Mouse (Mus musculus): ENCODE measurements around the gene Hmgcl. TPM values are rescaled to one million over a fixed set of nuclear protein-coding genes. Genes with fewer than 3 reads are reported as not detected.

Gene Hmgcl
- polyA plus RNA-seq, 1 experiment: 31.8 TPM

DNA sequence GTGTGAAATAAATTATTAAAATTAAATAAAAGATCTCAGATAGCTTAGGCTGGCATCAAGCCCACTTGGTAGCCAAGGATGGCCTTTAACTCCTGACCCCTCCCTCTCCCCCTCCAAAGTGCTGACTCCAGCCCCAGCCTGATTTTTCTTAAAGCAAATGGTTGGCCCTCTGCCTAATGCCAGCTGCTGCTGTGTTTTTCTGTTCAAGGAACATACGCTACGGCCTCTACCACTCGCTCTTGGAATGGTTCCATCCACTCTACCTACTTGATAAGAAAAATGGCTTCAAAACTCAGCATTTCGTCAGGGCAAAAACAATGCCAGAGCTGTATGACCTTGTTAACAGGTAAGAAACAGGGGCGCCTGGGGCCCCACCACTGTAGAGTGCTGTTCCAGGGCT lies 20.9 kb upstream of the Hmgcl start:
- H3K27me3 ChIP-seq (replicated peaks): no peaks in the 10 kb centered on the region
- TF ChIP-seq FLI1 (IDR thresholded peaks at IDR 0.05; ENCODE audit: low read length) (no peak), GATA1 (IDR thresholded peaks at IDR 0.05; ENCODE audit: borderline replicate concordance, low read length) (no peak)
- peaks cover 20% of the 10 kb centered on the region for H3K4me1 ChIP-seq
- no peaks in the 10 kb centered on the region for H3K9me3 ChIP-seq
- no peak overlapping the region for H3K4me3 ChIP-seq (replicated peaks)
- H3K36me3 ChIP-seq (replicated peaks; ENCODE audit: low read length): peaks cover 76% of the 10 kb centered on the region

GRCm38 (mm10) chr4:135926195-135926808 lies 19.9 kb upstream of the Hmgcl start:
- Histone ChIP-seq H3K4me1 (peaks cover 20% of the 10 kb centered on the region), H3K4me3 (replicated peaks) (no peak overlapping the region), H3K9me3 (no peaks in the 10 kb centered on the region), H3K36me3 (replicated peaks; ENCODE audit: low read length) (peaks cover 86% of the 10 kb centered on the region), H3K27me3 (replicated peaks) (no peaks in the 10 kb centered on the region)
- TF ChIP-seq GATA1 (IDR thresholded peaks at IDR 0.05; ENCODE audit: borderline replicate concordance, low read length) (no peak), FLI1 (IDR thresholded peaks at IDR 0.05; ENCODE audit: low read length) (no peak)

DNA sequence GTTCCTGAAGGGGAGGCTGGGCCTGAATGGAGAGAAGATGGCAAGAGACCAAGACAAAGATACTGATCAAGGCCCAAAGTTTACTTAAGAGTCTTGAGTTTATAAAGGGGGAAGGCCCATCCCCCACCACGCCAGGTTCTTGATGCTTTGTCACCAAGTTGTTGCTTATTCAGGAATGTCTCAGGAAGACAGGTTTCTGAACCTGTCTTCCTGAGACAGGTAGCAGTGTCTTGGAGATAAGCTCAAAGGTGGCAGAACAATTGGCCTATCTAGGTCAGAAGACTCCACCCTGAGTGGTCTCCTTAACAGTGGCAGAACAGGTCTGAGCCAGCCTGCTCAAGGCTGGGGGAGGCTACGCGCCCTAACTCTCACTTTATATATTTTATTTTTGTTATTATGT lies 19.4 kb upstream of the Hmgcl start:
- no peak for TF ChIP-seq GATA1 (IDR thresholded peaks at IDR 0.05; ENCODE audit: borderline replicate concordance, low read length)
- Histone ChIP-seq H3K9me3 (no peaks in the 10 kb centered on the region), H3K27me3 (replicated peaks) (no peaks in the 10 kb centered on the region), H3K36me3 (replicated peaks; ENCODE audit: low read length) (peaks cover 91% of the 10 kb centered on the region), H3K4me3 (replicated peaks) (no peak overlapping the region), H3K4me1 (peaks cover 17% of the 10 kb centered on the region)

- Histone ChIP-seq H3K27me3 (replicated peaks) (no peaks in the 10 kb centered on the region), H3K4me1 (peaks cover 6% of the 10 kb centered on the region), H3K4me3 (replicated peaks) (no peak overlapping the region), H3K9me3 (no peaks in the 10 kb centered on the region), H3K36me3 (replicated peaks; ENCODE audit: low read length) (peaks cover 96% of the 10 kb centered on the region)
- TF ChIP-seq FLI1 (IDR thresholded peaks at IDR 0.05; ENCODE audit: low read length) (no peak), GATA1 (IDR thresholded peaks at IDR 0.05; ENCODE audit: borderline replicate concordance, low read length) (no peak)
Observed at GRCm38 (mm10) chr4:135928376-135928775, 17.9 kb upstream of the Hmgcl start.

DNA sequence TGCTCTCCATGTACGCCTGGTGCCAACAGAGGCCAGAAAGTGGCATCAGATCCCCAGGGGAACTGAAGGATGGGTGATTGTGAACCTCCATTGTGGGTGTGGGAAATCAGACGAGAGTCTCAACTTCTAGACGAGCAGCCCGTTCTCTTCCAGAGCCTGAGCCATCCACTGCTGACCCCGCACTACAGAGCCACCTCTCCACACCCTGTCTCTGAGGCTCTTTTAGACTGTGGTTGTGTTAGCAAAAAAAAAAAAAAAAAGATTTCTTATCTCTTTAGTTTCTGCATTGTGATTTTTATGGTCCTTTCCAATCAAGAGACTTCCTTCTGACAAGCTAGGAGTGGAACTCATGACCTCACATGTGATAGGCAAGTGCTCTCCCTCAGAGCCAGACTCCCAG lies 16.8 kb upstream of the Hmgcl start:
- H3K4me1 ChIP-seq: peaks cover 7% of the 10 kb centered on the region

DNA sequence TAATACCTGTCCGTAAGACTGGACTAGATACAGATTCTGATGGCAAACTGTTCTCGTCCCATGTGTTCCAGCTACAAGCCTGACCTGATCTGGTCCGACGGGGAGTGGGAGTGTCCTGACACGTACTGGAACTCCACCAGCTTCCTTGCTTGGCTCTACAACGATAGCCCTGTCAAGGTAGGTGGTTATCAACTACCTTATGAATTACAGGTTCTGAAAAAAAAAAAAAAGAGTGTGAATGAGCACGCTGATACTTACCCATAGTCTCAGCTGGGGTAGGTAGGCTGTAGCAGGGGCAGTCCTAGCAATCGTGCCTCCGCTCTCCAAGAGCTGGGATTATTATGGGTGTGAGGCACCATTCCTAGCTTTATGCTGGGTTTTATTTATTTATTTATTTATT lies 16.4 kb upstream of the Hmgcl start:
- TF ChIP-seq FLI1 (IDR thresholded peaks at IDR 0.05; ENCODE audit: low read length): no peak
- no peak for TF ChIP-seq GATA1 (IDR thresholded peaks at IDR 0.05; ENCODE audit: borderline replicate concordance, low read length)
- peaks cover 8% of the 10 kb centered on the region for H3K4me1 ChIP-seq
- H3K27me3 ChIP-seq (replicated peaks): no peaks in the 10 kb centered on the region
- H3K4me3 ChIP-seq (replicated peaks): no peak overlapping the region
- H3K36me3 ChIP-seq (replicated peaks; ENCODE audit: low read length): peaks cover 97% of the 10 kb centered on the region
- no peaks in the 10 kb centered on the region for H3K9me3 ChIP-seq

More for the DNA sequence above, 16.8 kb upstream of the Hmgcl start:
- H3K36me3 ChIP-seq (replicated peaks; ENCODE audit: low read length): peaks cover 97% of the 10 kb centered on the region
- no peaks in the 10 kb centered on the region for H3K9me3 ChIP-seq
- H3K4me3 ChIP-seq (replicated peaks): no peak overlapping the region
- TF ChIP-seq FLI1 (IDR thresholded peaks at IDR 0.05; ENCODE audit: low read length) (no peak), GATA1 (IDR thresholded peaks at IDR 0.05; ENCODE audit: borderline replicate concordance, low read length) (no peak)
- H3K27me3 ChIP-seq (replicated peaks): no peaks in the 10 kb centered on the region

- H3K4me3 ChIP-seq (replicated peaks): no peak overlapping the region
- H3K36me3 ChIP-seq (replicated peaks; ENCODE audit: low read length): peaks cover 97% of the 10 kb centered on the region
- H3K27me3 ChIP-seq (replicated peaks): no peaks in the 10 kb centered on the region
- no peaks in the 10 kb centered on the region for H3K9me3 ChIP-seq
- TF ChIP-seq GATA1 (IDR thresholded peaks at IDR 0.05; ENCODE audit: borderline replicate concordance, low read length): no peak
- TF ChIP-seq FLI1 (IDR thresholded peaks at IDR 0.05; ENCODE audit: low read length): no peak
- peaks cover 13% of the 10 kb centered on the region for H3K4me1 ChIP-seq
Observed at GRCm38 (mm10) chr4:135930239-135930638, 16.0 kb upstream of the Hmgcl start.

DNA sequence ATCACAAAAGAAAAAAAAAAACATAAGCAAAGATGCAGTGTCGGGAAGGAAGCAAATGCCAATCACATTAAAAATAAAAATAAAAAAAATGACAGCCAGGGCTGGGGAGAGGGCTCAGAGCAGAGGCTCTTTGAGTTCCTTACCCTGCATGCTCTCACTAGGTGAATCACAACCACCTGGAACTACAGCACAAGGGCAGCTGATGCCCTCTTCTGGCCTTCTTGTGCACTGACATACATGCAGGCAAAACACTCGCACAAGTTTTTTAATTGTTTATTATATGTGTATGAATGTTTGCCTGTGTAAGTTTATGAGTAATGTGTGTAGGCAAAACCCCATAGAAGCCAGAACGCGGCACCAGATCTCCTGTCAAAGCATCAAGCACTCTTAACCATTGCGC lies 14.4 kb upstream of the Hmgcl start:
- no peaks in the 10 kb centered on the region for H3K27me3 ChIP-seq (replicated peaks)
- no peak overlapping the region for H3K4me3 ChIP-seq (replicated peaks)
- no peaks in the 10 kb centered on the region for H3K9me3 ChIP-seq
- TF ChIP-seq GATA1 (IDR thresholded peaks at IDR 0.05; ENCODE audit: borderline replicate concordance, low read length) (no peak), FLI1 (IDR thresholded peaks at IDR 0.05; ENCODE audit: low read length) (no peak)
- H3K4me1 ChIP-seq: peaks cover 24% of the 10 kb centered on the region
- H3K36me3 ChIP-seq (replicated peaks; ENCODE audit: low read length): peaks cover 96% of the 10 kb centered on the region

DNA sequence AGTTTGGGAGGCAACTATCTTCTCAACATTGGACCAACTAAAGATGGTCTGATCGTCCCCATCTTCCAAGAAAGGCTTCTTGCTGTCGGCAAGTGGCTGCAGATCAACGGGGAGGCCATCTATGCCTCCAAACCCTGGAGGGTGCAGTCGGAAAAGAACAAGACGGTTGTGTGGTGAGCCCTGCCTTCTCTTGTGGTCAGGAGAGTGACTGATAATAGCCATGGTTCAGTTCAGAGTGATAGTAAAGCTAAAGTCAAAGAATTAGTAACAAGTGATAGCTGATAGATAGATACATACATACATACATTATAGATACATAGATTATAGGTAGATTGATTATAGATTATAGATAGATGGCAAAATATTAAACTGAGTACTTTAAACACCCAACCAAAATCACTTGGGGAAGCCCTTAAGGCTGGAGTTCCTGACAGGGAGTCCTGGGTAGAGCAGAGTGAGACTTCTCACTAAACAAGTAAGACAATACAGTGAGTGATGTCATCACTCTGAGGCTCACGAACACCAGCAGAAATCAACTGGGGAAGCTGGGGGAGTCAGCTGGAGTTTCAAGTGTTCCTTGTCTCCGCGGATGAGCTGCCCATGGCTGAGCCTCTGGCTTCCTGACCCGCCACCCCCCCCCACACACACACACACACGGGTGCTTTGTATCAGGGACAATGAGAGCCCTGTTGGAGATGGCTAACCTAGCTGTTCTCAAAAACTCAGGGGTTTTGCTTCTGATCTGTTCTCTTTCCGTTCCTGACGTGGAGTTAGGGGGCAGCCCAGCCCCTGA lies 11.3 kb upstream of the Hmgcl start:
- Histone ChIP-seq H3K36me3 (replicated peaks; ENCODE audit: low read length) (peaks cover 97% of the 10 kb centered on the region), H3K9me3 (no peaks in the 10 kb centered on the region), H3K4me1 (peaks cover 31% of the 10 kb centered on the region), H3K4me3 (replicated peaks) (no peak overlapping the region), H3K27me3 (replicated peaks) (no peaks in the 10 kb centered on the region)
- no peak for TF ChIP-seq GATA1 (IDR thresholded peaks at IDR 0.05; ENCODE audit: borderline replicate concordance, low read length)
- TF ChIP-seq FLI1 (IDR thresholded peaks at IDR 0.05; ENCODE audit: low read length): no peak

GRCm38 (mm10) chr4:135935502-135935901 lies 10.7 kb upstream of the Hmgcl start:
- Histone ChIP-seq H3K4me3 (replicated peaks) (no peak overlapping the region), H3K36me3 (replicated peaks; ENCODE audit: low read length) (peaks cover 95% of the 10 kb centered on the region), H3K27me3 (replicated peaks) (no peaks in the 10 kb centered on the region), H3K4me1 (peaks cover 31% of the 10 kb centered on the region), H3K9me3 (no peaks in the 10 kb centered on the region)
- TF ChIP-seq FLI1 (IDR thresholded peaks at IDR 0.05; ENCODE audit: low read length) (no peak), GATA1 (IDR thresholded peaks at IDR 0.05; ENCODE audit: borderline replicate concordance, low read length) (no peak)

Data from megakaryocyte, embryonic 14.5 days (primary cell).